Mouse (Mus musculus) kidney, adult 2 months (tissue): Measurements from ENCODE around the gene Nr1h3.

Source experiments
- CTCF ChIP-seq: fragments of 200-500 bp; conservative IDR thresholded peaks from 2 replicates; pipeline ENCODE4 v1.5.1; 2011; ENCODE audit warnings: low read depth, mild to moderate bottlenecking, control low read depth, low read length, moderate library complexity, mixed read lengths; ENCODE audit not compliant: insufficient read depth, insufficient read length
- POLR2A ChIP-seq: fragments of 200-500 bp; IDR thresholded peaks from one replicate; pipeline ENCODE4 v1.6.1; 2011; ENCODE audit warnings: low read depth, low read length, control low read depth

DNA sequence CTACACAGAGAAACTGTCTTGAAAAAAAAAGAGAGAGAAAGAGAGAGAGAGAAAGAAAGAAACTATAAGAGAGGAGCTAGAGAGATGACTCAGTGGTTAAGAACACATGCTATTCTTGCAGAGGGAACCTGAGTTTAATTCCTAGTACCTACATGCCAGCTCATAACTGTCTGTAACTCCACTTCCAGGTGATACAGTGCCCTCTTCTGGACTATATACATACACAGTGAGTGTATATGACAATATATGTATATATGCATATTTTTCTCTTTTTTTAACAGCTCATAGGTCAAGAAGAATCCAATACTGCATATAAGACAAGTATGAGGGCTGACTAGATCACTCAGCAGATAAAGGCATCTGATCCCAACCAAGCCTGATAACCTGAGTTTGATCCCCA, 10.7 kb upstream of the Nr1h3 start:
- no peak for TF ChIP-seq POLR2A
- TF ChIP-seq CTCF, result no peak
